Mouse (Mus musculus): ENCODE data around the gene Ing4. TPM values are rescaled to one million over a fixed set of nuclear protein-coding genes. Genes with fewer than 3 reads are reported as not detected.

Gene Ing4
- total and polyA plus RNA-seq, 2 experiments from 2014 or later: 78.3 to 97.6 TPM

GRCm38 (mm10) chr6:124996551-124997501, 42.7 kb upstream of the Ing4 start, which contains the start of gene Pianp:
Pianp (plus strand) TSS chr6:124996694.
- Histone ChIP-seq H3K36me3 (ENCODE audit: insufficient read depth, low read length) (0 out of 2 replicates have a peak, but pooled peaks cover 3% of the 10 kb centered on the region), H3K9ac (replicated peaks; ENCODE audit: low read length) (peak within 1 kb of the TSS; percentile 80), H3K4me2 (ENCODE audit: low read depth, low read length) (peak within 1 kb of the TSS; percentile 85), H3K9me3 (ENCODE audit: low read length) (no peaks in the 10 kb centered on the region), H3K27ac (peak within 1 kb of the TSS; percentile 78), H3K4me3 (ENCODE audit: low read length) (peak within 1 kb of the TSS; percentile 73), H3K27me3 (ENCODE audit: insufficient read depth, low read length) (peaks cover 8% of the 10 kb centered on the region; the same call in 1 of the 2 replicates), H3K4me1 (ENCODE audit: insufficient read depth, low read length) (0 out of 2 replicates have a peak, but pooled peaks cover 5% of the 10 kb centered on the region)
- DNase-seq (ENCODE audit: low spot score) (peak; percentile 87), ATAC-seq (peak; percentile 84)
- no peak for TF ChIP-seq CTCF (IDR thresholded peaks at IDR 0.05; ENCODE audit: low read depth)
- WGBS: 2% methylated on average over 71 of the region's 78 CpGs

DNA sequence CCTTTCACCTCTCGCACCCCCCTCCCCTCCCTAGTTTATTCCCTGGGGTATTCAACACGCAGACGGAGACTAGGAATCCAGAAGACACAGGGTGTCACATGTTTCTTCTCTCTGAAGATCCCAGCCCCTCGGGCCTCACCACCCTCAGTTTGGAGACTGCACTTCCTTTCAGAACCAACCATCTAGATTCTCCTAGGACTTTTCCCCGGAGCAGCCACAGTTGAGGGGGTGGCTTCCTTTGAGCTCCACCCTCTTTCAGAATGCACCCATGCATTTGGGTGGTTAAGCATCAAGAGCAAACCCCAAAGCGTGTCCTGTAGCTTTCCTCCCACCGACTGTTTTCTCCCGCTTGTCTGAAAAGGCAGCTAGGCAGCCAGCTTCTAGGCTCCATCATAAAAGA, 41.5 kb upstream of the Ing4 start:
- Histone ChIP-seq H3K36me3 (ENCODE audit: insufficient read depth, low read length) (0 out of 2 replicates have a peak, but pooled peaks cover 3% of the 10 kb centered on the region), H3K27ac (peak overlapping the region; percentile 78; the same call in 1 of the 2 replicates), H3K4me3 (ENCODE audit: low read length) (peak overlapping the region; percentile 73), H3K4me1 (ENCODE audit: insufficient read depth, low read length) (0 out of 2 replicates have a peak, but pooled peaks cover 5% of the 10 kb centered on the region), H3K9me3 (ENCODE audit: low read length) (no peaks in the 10 kb centered on the region), H3K4me2 (ENCODE audit: low read depth, low read length) (peak overlapping the region; percentile 85), H3K9ac (replicated peaks; ENCODE audit: low read length) (peak overlapping the region; percentile 80), H3K27me3 (ENCODE audit: insufficient read depth, low read length) (peaks cover 8% of the 10 kb centered on the region; the same call in 1 of the 2 replicates)
- no peak for DNase-seq (ENCODE audit: low spot score)
- no peak for TF ChIP-seq CTCF (IDR thresholded peaks at IDR 0.05; ENCODE audit: low read depth)
- WGBS: 10% methylated on average over 8 of the region's 8 CpGs
- ATAC-seq: no peak

GRCm38 (mm10) chr6:124999091-124999490, 40.5 kb upstream of the Ing4 start:
- no peak for TF ChIP-seq CTCF (IDR thresholded peaks at IDR 0.05; ENCODE audit: low read depth)
- no peaks in the 10 kb centered on the region for H3K9me3 ChIP-seq (ENCODE audit: low read length)
- peak overlapping the region; percentile 85; the same call in 1 of the 2 replicates for H3K4me2 ChIP-seq (ENCODE audit: low read depth, low read length)
- 0 out of 2 replicates have a peak, but pooled peaks cover 3% of the 10 kb centered on the region for H3K36me3 ChIP-seq (ENCODE audit: insufficient read depth, low read length)
- WGBS: 41% methylated on average over 14 of the region's 14 CpGs
- H3K27ac ChIP-seq: no peak overlapping the region
- no peak for ATAC-seq
- peaks cover 8% of the 10 kb centered on the region; the same call in 1 of the 2 replicates for H3K27me3 ChIP-seq (ENCODE audit: insufficient read depth, low read length)
- DNase-seq (ENCODE audit: low spot score): no peak
- H3K4me1 ChIP-seq (ENCODE audit: insufficient read depth, low read length): 0 out of 2 replicates have a peak, but pooled peaks cover 5% of the 10 kb centered on the region
- H3K4me3 ChIP-seq (ENCODE audit: low read length): 0 out of 2 replicates have a peak overlapping the region, but pooled peaks have one; percentile 1
- no peak overlapping the region for H3K9ac ChIP-seq (replicated peaks; ENCODE audit: low read length)

DNA sequence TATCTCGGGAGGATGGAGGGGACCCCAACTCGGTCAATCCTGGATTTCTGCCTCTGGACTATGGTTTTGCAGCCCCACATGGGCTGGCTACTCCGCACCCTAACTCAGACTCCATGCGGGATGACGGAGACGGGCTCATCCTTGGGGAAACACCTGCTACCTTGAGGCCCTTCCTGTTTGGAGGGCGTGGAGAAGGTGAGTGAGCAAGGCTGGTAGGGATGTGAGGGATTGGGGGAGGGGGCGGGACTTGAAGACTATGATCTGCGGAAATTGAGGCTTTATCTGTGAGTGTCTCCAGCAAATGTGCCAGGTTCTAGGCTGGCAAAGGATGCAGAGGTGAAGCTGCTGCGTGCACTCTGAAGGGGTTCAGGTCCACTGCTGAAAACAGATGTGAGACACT, 40.0 kb upstream of the Ing4 start:
- DNase-seq (ENCODE audit: low spot score) (no peak), ATAC-seq (no peak)
- H3K4me3 ChIP-seq (ENCODE audit: low read length): no peak overlapping the region
- H3K4me1 ChIP-seq (ENCODE audit: insufficient read depth, low read length): 0 out of 2 replicates have a peak, but pooled peaks cover 5% of the 10 kb centered on the region
- H3K4me2 ChIP-seq (ENCODE audit: low read depth, low read length): no peak overlapping the region
- H3K9me3 ChIP-seq (ENCODE audit: low read length): no peaks in the 10 kb centered on the region
- 0 out of 2 replicates have a peak, but pooled peaks cover 3% of the 10 kb centered on the region for H3K36me3 ChIP-seq (ENCODE audit: insufficient read depth, low read length)
- H3K27ac ChIP-seq: no peak overlapping the region
- no peak overlapping the region for H3K9ac ChIP-seq (replicated peaks; ENCODE audit: low read length)
- TF ChIP-seq CTCF (IDR thresholded peaks at IDR 0.05; ENCODE audit: low read depth): no peak
- 45% methylated on average over 10 of the region's 10 CpGs for WGBS
- peaks cover 8% of the 10 kb centered on the region; the same call in 1 of the 2 replicates for H3K27me3 ChIP-seq (ENCODE audit: insufficient read depth, low read length)

DNA sequence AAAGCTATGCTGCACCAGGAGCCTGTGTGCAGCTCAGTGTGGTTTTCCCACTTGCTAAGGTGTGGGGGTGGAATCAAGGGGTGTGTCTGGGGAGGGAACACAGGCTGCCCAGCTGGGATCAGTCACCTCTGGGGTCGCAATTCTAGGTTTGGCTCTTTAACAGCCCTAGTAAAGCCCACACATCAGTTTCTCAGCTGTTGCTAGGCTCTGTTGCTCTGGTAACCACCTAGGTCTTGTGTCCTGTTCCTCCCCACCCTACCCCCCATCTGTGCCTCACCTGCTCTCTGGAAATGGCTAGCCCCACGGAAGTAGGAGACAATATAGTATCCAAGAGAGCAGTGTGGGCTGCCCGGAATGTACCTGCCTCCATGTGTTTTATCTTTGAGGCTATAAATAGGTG, 35.9 kb upstream of the Ing4 start:
- no peak overlapping the region for H3K4me2 ChIP-seq (ENCODE audit: low read depth, low read length)
- ATAC-seq: no peak
- 0 out of 2 replicates have a peak, but pooled peaks cover 3% of the 10 kb centered on the region for H3K36me3 ChIP-seq (ENCODE audit: insufficient read depth, low read length)
- no peak overlapping the region for H3K4me3 ChIP-seq (ENCODE audit: low read length)
- H3K9me3 ChIP-seq (ENCODE audit: low read length): no peaks in the 10 kb centered on the region
- no peak for DNase-seq (ENCODE audit: low spot score)
- no peak overlapping the region for H3K9ac ChIP-seq (replicated peaks; ENCODE audit: low read length)
- H3K27me3 ChIP-seq (ENCODE audit: insufficient read depth, low read length): 0 out of 2 replicates have a peak, but pooled peaks cover 5% of the 10 kb centered on the region
- no peak for TF ChIP-seq CTCF (IDR thresholded peaks at IDR 0.05; ENCODE audit: low read depth)
- WGBS: 48% methylated on average over 3 of the region's 3 CpGs
- no peak overlapping the region for H3K27ac ChIP-seq
- H3K4me1 ChIP-seq (ENCODE audit: insufficient read depth, low read length): 0 out of 2 replicates have a peak, but pooled peaks cover under 1% of the 10 kb centered on the region

GRCm38 (mm10) chr6:125005086-125005485, 34.5 kb upstream of the Ing4 start:
- TF ChIP-seq CTCF (IDR thresholded peaks at IDR 0.05; ENCODE audit: low read depth): no peak
- Histone ChIP-seq H3K4me2 (ENCODE audit: low read depth, low read length) (no peak overlapping the region), H3K9ac (replicated peaks; ENCODE audit: low read length) (no peak overlapping the region), H3K27ac (no peak overlapping the region), H3K4me3 (ENCODE audit: low read length) (no peak overlapping the region), H3K27me3 (ENCODE audit: insufficient read depth, low read length) (no peaks in the 10 kb centered on the region), H3K4me1 (ENCODE audit: insufficient read depth, low read length) (peaks cover 3% of the 10 kb centered on the region; the same call in 1 of the 2 replicates), H3K36me3 (ENCODE audit: insufficient read depth, low read length) (0 out of 2 replicates have a peak, but pooled peaks cover 3% of the 10 kb centered on the region), H3K9me3 (ENCODE audit: low read length) (no peaks in the 10 kb centered on the region)
- DNase-seq (ENCODE audit: low spot score): no peak
- 46% methylated on average over 3 of the region's 3 CpGs for WGBS
- no peak for ATAC-seq

Measured in hindbrain, postnatal 0 days (tissue).